In genomic region chr3:146399203-146399602, GRCm38 (mm10) we compare ENCODE assay signal across 19 mouse cellular contexts. TPM values are rescaled to one million over a fixed set of nuclear protein-coding genes. Genes with fewer than 3 reads are reported as not detected.
DNase-seq lines count a peak whose midpoint lies in the region; ATAC-seq and TF ChIP-seq lines count a peak whose summit lies in the region.
"Had no signal": no experiment of that assay in that cellular context is flagged by ENCODE, and none has a peak within 500 bp of the region (broad histone marks: within the 10 kb centered on the region; RNA-seq: fewer than 3 reads in every experiment).

No protein-coding gene starts in this region.

- no peaks in the 10 kb centered on the region for H3K36me3 ChIP-seq in forebrain, embryonic 15.5 days
- no peaks in the 10 kb centered on the region for H3K36me3 ChIP-seq in forebrain, embryonic 10.5 days (replicated peaks)
- H3K36me3 ChIP-seq: embryonic facial prominence, embryonic 10.5 days; heart, embryonic 12.5 days; hindbrain, embryonic 10.5 days had no signal

- peaks cover 6% of the 10 kb centered on the region; the same call in 1 of the 2 replicates for H3K4me1 ChIP-seq in forebrain, embryonic 15.5 days
- peaks cover 6% of the 10 kb centered on the region for H3K4me1 ChIP-seq in forebrain, embryonic 10.5 days
- no peaks in the 10 kb centered on the region; the same call in 1 of the 2 replicates for H3K4me1 ChIP-seq in embryonic fibroblast, embryonic 13.5 days (ENCODE audit: control insufficient read depth, insufficient read depth, low read length)

- no peak overlapping the region for H3K4me2 ChIP-seq in forebrain, embryonic 15.5 days (replicated peaks)
- H3K4me2 ChIP-seq: heart, embryonic 12.5 days; hindbrain, embryonic 14.5 days had no signal

- no peak overlapping the region for H3K9ac ChIP-seq in forebrain, embryonic 15.5 days (replicated peaks)
- H3K9ac ChIP-seq: heart, embryonic 12.5 days; hindbrain, embryonic 14.5 days had no signal

- no peaks in the 10 kb centered on the region for H3K27me3 ChIP-seq in forebrain, embryonic 15.5 days
- H3K27me3 ChIP-seq in forebrain, embryonic 10.5 days (ENCODE audit: poor library complexity, severe bottlenecking), result no peaks in the 10 kb centered on the region
- H3K27me3 ChIP-seq: heart, embryonic 12.5 days had no signal

- 74% methylated on average over 5 of the region's 5 CpGs for WGBS in forebrain, embryonic 15.5 days
- 92% methylated on average over 5 of the region's 5 CpGs for WGBS in forebrain, embryonic 10.5 days

- ATAC-seq in forebrain, embryonic 15.5 days (replicated peaks), result no peak

- H3K4me3 ChIP-seq in forebrain, embryonic 15.5 days, result no peak overlapping the region
- no peak overlapping the region for H3K4me3 ChIP-seq in forebrain, embryonic 10.5 days
- no peak overlapping the region for H3K4me3 ChIP-seq in embryonic fibroblast, embryonic 13.5 days (ENCODE audit: insufficient read depth, low read length)
- H3K4me3 ChIP-seq: embryonic facial prominence, embryonic 10.5 days; erythroblast, embryonic 14.5 days; gastrocnemius, adult 2 months; heart, embryonic 12.5 days; hindbrain, embryonic 10.5 days had no signal

- H3K27ac ChIP-seq in forebrain, embryonic 15.5 days (replicated peaks), result peak overlapping the region; percentile 15; the same call in 1 of the 2 replicates
- no peak overlapping the region for H3K27ac ChIP-seq in forebrain, embryonic 10.5 days
- H3K27ac ChIP-seq in embryonic fibroblast, embryonic 13.5 days (ENCODE audit: insufficient read depth, low read length), result peak overlapping the region; percentile 28; the same call in 1 of the 2 replicates
- H3K27ac ChIP-seq: embryonic facial prominence, embryonic 10.5 days; gastrocnemius, adult 2 months; hindbrain, embryonic 10.5 days; hindbrain, embryonic 14.5 days had no signal

- DNase-seq in forebrain, embryonic 10.5 days (ENCODE audit: extremely low spot score, low spot score), result no peak
- peak; percentile 32 for DNase-seq in layer of hippocampus, adult 11-12 months (ENCODE audit: low spot score)
- no peak for DNase-seq in layer of hippocampus, postnatal 36 days
- peak; percentile 58 to 81 for DNase-seq in right cerebral cortex, postnatal 10 days (ENCODE audit: low spot score in 2 of 2)
- DNase-seq in right cerebral cortex, postnatal 14 days, result no peak
- DNase-seq in thymus, postnatal 0 days (ENCODE audit: low spot score), result no peak
- DNase-seq: adrenal gland, adult 2 months; adrenal gland, postnatal 25 days; cerebellum, adult 2 months; cerebellum, postnatal 10 days; gastrocnemius, adult 2 months; gastrocnemius, postnatal 25 days had no signal

- no peaks in the 10 kb centered on the region for H3K9me3 ChIP-seq in forebrain, embryonic 15.5 days
- H3K9me3 ChIP-seq in forebrain, embryonic 10.5 days, result peaks cover 14% of the 10 kb centered on the region; the same call in 1 of the 2 replicates
- H3K9me3 ChIP-seq: embryonic facial prominence, embryonic 10.5 days had no signal

- TF ChIP-seq POLR2A in embryonic fibroblast, embryonic 13.5 days (IDR thresholded peaks at IDR 0.05; ENCODE audit: low read depth, low read length), result no peak

- TF ChIP-seq CTCF in embryonic fibroblast, embryonic 13.5 days (IDR thresholded peaks at IDR 0.05; ENCODE audit: borderline replicate concordance, insufficient read depth, low read length), result no peak

RNA-seq across cellular contexts. Expression of gene Ssx2ip, which starts 5.2 kb away (rescaled TPM):
- 24.0 and 25.1 TPM in 2 replicates for polyA plus RNA-seq in forebrain, embryonic 15.5 days (2015; fragmentation: Nextera tagmentation; extraction: Ambion mirVana)
- 39.0 and 41.5 TPM in 2 replicates for polyA plus RNA-seq in forebrain, embryonic 10.5 days (2016; fragmentation: Nextera tagmentation; extraction: Ambion mirVana)
- total RNA-seq in layer of hippocampus, postnatal 36 days (2021), result 100 to 1,000 TPM; 104 to 108 TPM
- 8.8 and 10.1 TPM in 2 replicates for polyA plus RNA-seq in embryonic fibroblast, embryonic 13.5 days (2011; ENCODE audit: insufficient read length, low read depth, missing spikeins)
- polyA plus RNA-seq in thymus, postnatal 0 days (2015; fragmentation: Nextera tagmentation; extraction: Ambion mirVana), result 12.8 and 13.2 TPM in 2 replicates

RNA-seq across cellular contexts. Expression of gene Ctbs, which starts 50.4 kb away (rescaled TPM):
- 4.0 TPM in 2 replicates for polyA plus RNA-seq in forebrain, embryonic 15.5 days (2015; fragmentation: Nextera tagmentation; extraction: Ambion mirVana)
- polyA plus RNA-seq in forebrain, embryonic 10.5 days (2016; fragmentation: Nextera tagmentation; extraction: Ambion mirVana), result 4.5 and 6.1 TPM in 2 replicates
- total RNA-seq in layer of hippocampus, postnatal 36 days (2021), result 1 to 10 TPM; 7.1 to 8.7 TPM
- polyA plus RNA-seq in embryonic fibroblast, embryonic 13.5 days (2011; ENCODE audit: insufficient read length, low read depth, missing spikeins), result 13.6 and 18.5 TPM in 2 replicates
- polyA plus RNA-seq in thymus, postnatal 0 days (2015; fragmentation: Nextera tagmentation; extraction: Ambion mirVana), result 5.6 and 7.6 TPM in 2 replicates

Comparison
In these comparisons a context has a peak if more than half of its experiments do, and no peak if none do; other contexts are left out.
1. DNase-seq: peak in layer of hippocampus, adult 11-12 months (single experiment) and right cerebral cortex, postnatal 10 days (2 of 2); none in forebrain, embryonic 10.5 days (single experiment), layer of hippocampus, postnatal 36 days (0 of 2), right cerebral cortex, postnatal 14 days (single experiment) and thymus, postnatal 0 days (single experiment).